Mouse (Mus musculus) CH12.LX (cell line): ENCODE data around the gene Il18r1.
A peak's percentile ranks its signal among the peaks of the same experiment; 100 is the strongest.

Experiments
- CTCF ChIP-seq, 2 experiments: IDR thresholded peaks in 1 of 2; conservative IDR thresholded peaks in 1 of 2; 2 replicates each; pipeline ENCODE4 v1.5.1; 2011 to 2012; ENCODE audit warnings: low read depth in 2 of 2, low read length in 2 of 2, improper control_type of control experiment in 1 of 2, inconsistent platforms in 1 of 2, mild to moderate bottlenecking in 1 of 2, moderate library complexity in 1 of 2
- ELF1 ChIP-seq: IDR thresholded peaks from 2 replicates; pipeline ENCODE4 v1.6.1; 2014; ENCODE audit warnings: low read depth, mild to moderate bottlenecking, inconsistent platforms, low read length, improper control_type of control experiment
- EP300 ChIP-seq: IDR thresholded peaks from 2 replicates; pipeline ENCODE4 v1.6.1; 2011; ENCODE audit warnings: low read length, improper control_type of control experiment
- ETS1 ChIP-seq: conservative IDR thresholded peaks from 2 replicates; pipeline ENCODE4 v1.6.1; 2012; ENCODE audit warnings: low read depth, mild to moderate bottlenecking, inconsistent platforms, low read length, improper control_type of control experiment, moderate library complexity
- MYC ChIP-seq: IDR thresholded peaks from 2 replicates; pipeline ENCODE4 v1.6.1; 2011; ENCODE audit warnings: low read depth, mild to moderate bottlenecking, improper control_type of control experiment, low read length
- POLR2A ChIP-seq: IDR thresholded peaks from 2 replicates; pipeline ENCODE4 v1.6.1; 2011; ENCODE audit warnings: low read depth, mild to moderate bottlenecking, improper control_type of control experiment, low read length
- TBP ChIP-seq: conservative IDR thresholded peaks from 2 replicates; pipeline ENCODE4 v1.6.1; 2011; ENCODE audit warnings: low read depth, low read length, improper control_type of control experiment

DNA sequence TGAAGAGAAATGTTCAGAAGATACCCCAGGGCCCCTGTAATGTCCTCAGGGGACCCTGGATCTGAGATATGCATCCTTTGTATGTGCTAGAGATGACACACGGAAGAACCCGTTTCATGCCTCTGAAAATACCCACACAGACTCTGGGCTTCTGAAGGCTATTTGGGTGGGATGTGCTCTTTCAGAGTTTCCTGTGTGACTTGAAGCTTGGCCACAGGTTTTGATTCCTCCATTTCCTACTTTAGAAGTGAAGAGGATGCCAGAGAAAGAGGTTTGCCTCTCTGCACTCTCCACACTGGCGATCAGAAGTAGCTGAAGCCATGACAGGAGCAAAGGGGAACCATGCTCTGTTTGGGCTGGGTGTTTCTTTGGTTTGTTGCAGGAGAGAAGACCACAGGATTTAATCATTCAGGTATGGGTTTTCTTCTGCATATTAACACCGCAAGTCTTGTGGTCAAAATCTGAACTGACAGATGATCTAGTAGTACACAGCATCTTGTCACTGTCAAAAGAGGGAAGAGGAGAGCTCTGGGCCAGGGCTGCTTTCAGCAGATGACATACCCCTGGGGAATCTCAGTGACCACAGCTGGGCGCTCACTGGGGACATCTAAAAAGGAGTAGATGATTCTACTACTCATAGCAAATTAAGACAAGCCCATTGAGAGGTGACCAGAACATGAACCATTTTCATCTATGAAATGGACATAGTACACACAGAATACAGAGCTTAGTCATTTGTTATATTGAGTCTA is 58.8 kb downstream of the Il18r1 start:
- no peak for TF ChIP-seq CTCF (conservative IDR thresholded peaks at IDR 0.05 in 1 of 2, IDR thresholded peaks at IDR 0.05 in 1 of 2; ENCODE audit: low read depth in 2 of 2, low read length in 2 of 2)
- no peak for TF ChIP-seq TBP
- no peak for TF ChIP-seq POLR2A
- TF ChIP-seq ETS1 = peak; percentile 58
- TF ChIP-seq EP300 = no peak
- no peak for TF ChIP-seq ELF1
- no peak for TF ChIP-seq MYC
